Mouse (Mus musculus) midbrain, embryonic 14.5 days (tissue): ENCODE results near the gene Olfr1360. TPM values are rescaled to one million over a fixed set of nuclear protein-coding genes. Genes with fewer than 3 reads are reported as not detected.

Experiments
- ATAC-seq: fragments of 200-750 bp; cut with Nextera tagmentation; 2 replicates; pipeline ENCODE4 v1.8.0; 2017; ENCODE audit warnings: moderate number of reproducible peaks, moderate library complexity; ENCODE audit not compliant: low FRiP score, low TSS enrichment
- DNase-seq: peaks from one replicate; pipeline ENCODE4 v3.0.0-alpha.2; 2015
- H3K27ac ChIP-seq: fragments of 300-500 bp; sonication (generic); replicated peaks from 2 replicates; pipeline ENCODE4 v1.5.1; 2014; ENCODE audit warnings: mild to moderate bottlenecking, low read depth, low read length, moderate library complexity
- H3K27me3 ChIP-seq: fragments of 300-500 bp; sonication (generic); 2 replicates; pipeline ENCODE4 v1.6.1; 2014; ENCODE audit warnings: low read length, control low read depth, mixed read lengths; ENCODE audit not compliant: control insufficient read depth, insufficient read depth
- H3K36me3 ChIP-seq: fragments of 300-500 bp; sonication (generic); 2 replicates; pipeline ENCODE4 v1.6.1; 2014; ENCODE audit warnings: low read length, control low read depth; ENCODE audit not compliant: control insufficient read depth, insufficient read depth
- H3K4me1 ChIP-seq: fragments of 300-500 bp; sonication (generic); 2 replicates; pipeline ENCODE4 v1.6.1; 2014; ENCODE audit warnings: mild to moderate bottlenecking, antibody characterized with exemption, low read length, control low read depth; ENCODE audit not compliant: control insufficient read depth, insufficient read depth
- H3K4me2 ChIP-seq: fragments of 300-500 bp; sonication (generic); 2 replicates; pipeline ENCODE4 v1.6.1; 2014; ENCODE audit warnings: mild to moderate bottlenecking, low read length, moderate library complexity
- H3K4me3 ChIP-seq: fragments of 300-500 bp; sonication (generic); replicated peaks from 2 replicates; pipeline ENCODE4 v1.5.1; 2014; ENCODE audit warnings: low read depth, low read length
- H3K9ac ChIP-seq: fragments of 300-500 bp; sonication (generic); replicated peaks from 2 replicates; pipeline ENCODE4 v1.6.1; 2014; ENCODE audit warnings: mild to moderate bottlenecking, low read length, moderate library complexity
- H3K9me3 ChIP-seq: fragments of 300-500 bp; sonication (generic); 2 replicates; pipeline ENCODE4 v1.6.1; 2016; ENCODE audit warnings: low read length, control low read depth, mixed read lengths; ENCODE audit not compliant: control insufficient read depth
- WGBS: fragments of 180-500 bp; shearing (Covaris S2); extraction: QIAGEN DNeasy Blood & Tissue Kit; methylation state at CpG from one replicate; pipeline ENCODE4 v1.1.7; 2014; 5-methylcytosine and 5-hydroxymethylcytosine counted together
- microRNA-seq: library from miRNA; unstranded; fragments of <30 nt; microRNA quantifications from one replicate; pipeline ENCODE4, GENCODE M21; 2016
- polyA plus RNA-seq: library from polyadenylated mRNA; unstranded; fragments of >200 nt; fragmentation: Nextera tagmentation; extraction: Ambion mirVana; gene quantifications from 2 replicates; pipeline ENCODE4 v1.2.1, GENCODE M21; 2014

The Olfr1360 gene
- polyA plus RNA-seq, 1 experiment from 2014 or later, result not detected

GRCm38 (mm10) chr13:21706669-21707068, 29.5 kb upstream of the Olfr1360 start:
- Histone ChIP-seq H3K4me2 (no peak overlapping the region), H3K4me3 (no peak overlapping the region), H3K27ac (no peak overlapping the region), H3K27me3 (no peaks in the 10 kb centered on the region), H3K36me3 (no peaks in the 10 kb centered on the region), H3K9ac (no peak overlapping the region), H3K4me1 (peaks cover 4% of the 10 kb centered on the region; the same call in 1 of the 2 replicates), H3K9me3 (no peaks in the 10 kb centered on the region)
- 75% methylated on average over 4 of the region's 4 CpGs for WGBS
- no peak for ATAC-seq
- DNase-seq, result no peak

- Histone ChIP-seq H3K4me3 (no peak within 1 kb of the TSS), H3K9me3 (no peaks in the 10 kb centered on the region), H3K9ac (no peak within 1 kb of the TSS), H3K36me3 (no peaks in the 10 kb centered on the region), H3K27me3 (no peaks in the 10 kb centered on the region), H3K27ac (no peak within 1 kb of the TSS), H3K4me2 (no peak within 1 kb of the TSS), H3K4me1 (no peaks in the 10 kb centered on the region)
- DNase-seq (no peak), ATAC-seq (no peak)
These were observed 20.6 kb upstream of the Olfr1360 start, which contains the start of gene Olfr1359 for GRCm38 (mm10) chr13:21697811-21698210. TSS of gene Olfr1359 (plus strand) at chr13:21698111.

GRCm38 (mm10) chr13:21663286-21663685, 13.9 kb downstream of the Olfr1360 start, which contains the start of gene Olfr1361:
TSS of gene Olfr1361 (minus strand) at chr13:21663386.
- Histone ChIP-seq H3K27ac (no peak within 1 kb of the TSS), H3K4me2 (no peak within 1 kb of the TSS), H3K4me3 (no peak within 1 kb of the TSS), H3K4me1 (no peaks in the 10 kb centered on the region), H3K36me3 (no peaks in the 10 kb centered on the region), H3K9me3 (no peaks in the 10 kb centered on the region), H3K27me3 (no peaks in the 10 kb centered on the region), H3K9ac (no peak within 1 kb of the TSS)
- no peak for ATAC-seq
- no peak for DNase-seq
- WGBS, result 75% methylated on average over 2 of the region's 2 CpGs

- Histone ChIP-seq H3K4me1 (no peaks in the 10 kb centered on the region), H3K4me3 (no peak within 1 kb of the TSS), H3K27ac (no peak within 1 kb of the TSS), H3K4me2 (no peak within 1 kb of the TSS), H3K36me3 (no peaks in the 10 kb centered on the region), H3K9ac (no peak within 1 kb of the TSS), H3K9me3 (no peaks in the 10 kb centered on the region), H3K27me3 (no peaks in the 10 kb centered on the region)
- no peak for ATAC-seq
- WGBS, result 75% methylated on average over 2 of the region's 2 CpGs
- DNase-seq, result no peak
These were observed 34.8 kb downstream of the Olfr1360 start, which contains the start of gene Olfr11 for GRCm38 (mm10) chr13:21642418-21642817. TSS of gene Olfr11 (minus strand) at chr13:21642518.

Small RNA genes lying within 50 kb of the gene (microRNA-seq; reads per million reads assigned to microRNA genes)
- gene Gm44357, result not detected
- gene Gm44367, result not detected

Other genes starting within 250 kb of the Olfr1360 start
- 3.9 and 5.2 TPM in 2 replicates for gene Pgbd1, start 236.3 kb downstream of the Olfr1360 start, polyA plus RNA-seq
- 15.7 and 17.6 TPM in 2 replicates for gene Zscan26, start 223.7 kb downstream of the Olfr1360 start, polyA plus RNA-seq
- 3.2 and 5.1 TPM in 2 replicates for gene Nkapl, start 208.9 kb downstream of the Olfr1360 start, polyA plus RNA-seq
- gene Zkscan4, start 198.5 kb downstream of the Olfr1360 start, polyA plus RNA-seq, result 8.8 and 9.7 TPM in 2 replicates
- not detected in 2 replicates for gene Gm10065, start 198.0 kb downstream of the Olfr1360 start, polyA plus RNA-seq
- 0.34 and 0.54 TPM in 2 replicates for gene AK157302, start 182.2 kb downstream of the Olfr1360 start, polyA plus RNA-seq
- gene Gm11273, start 176.0 kb downstream of the Olfr1360 start, polyA plus RNA-seq, result 4.7 and 6.6 TPM in 2 replicates
- gene Zkscan8, start 146.3 kb downstream of the Olfr1360 start, polyA plus RNA-seq, result 6.1 and 10.9 TPM in 2 replicates
- gene Olfr1366, start 134.6 kb downstream of the Olfr1360 start, polyA plus RNA-seq, result 0.07 and 0.20 TPM in 2 replicates
- 0.05 and 0.13 TPM in 2 replicates for gene Olfr1535, start 117.5 kb downstream of the Olfr1360 start, polyA plus RNA-seq
- not detected in 2 replicates for gene Olfr1364, start 95.6 kb downstream of the Olfr1360 start, polyA plus RNA-seq
- not detected in 2 replicates for gene Olfr1362, start 63.4 kb downstream of the Olfr1360 start, polyA plus RNA-seq
- not detected in 2 replicates for gene Olfr11, start 34.9 kb downstream of the Olfr1360 start, polyA plus RNA-seq
- not detected in 2 replicates for gene Olfr1361, start 14.0 kb downstream of the Olfr1360 start, polyA plus RNA-seq
- not detected in 2 replicates for gene Olfr1359, start 20.7 kb upstream of the Olfr1360 start, polyA plus RNA-seq
- 1.2 TPM in 1 of 2 replicates, not detected in the other for gene Hist1h2bl, start 38.7 kb upstream of the Olfr1360 start, polyA plus RNA-seq
- 13.6 and 22.1 TPM in 2 replicates for gene Hist1h2ai, start 39.0 kb upstream of the Olfr1360 start, polyA plus RNA-seq
- 2.9 and 6.0 TPM in 2 replicates for gene Hist1h3h, start 40.3 kb upstream of the Olfr1360 start, polyA plus RNA-seq
- 1.1 and 1.4 TPM in 2 replicates for gene Hist1h2bm, start 44.6 kb upstream of the Olfr1360 start, polyA plus RNA-seq
- 0.66 TPM in 2 replicates for gene Hist1h4j, start 57.7 kb upstream of the Olfr1360 start, polyA plus RNA-seq
- gene Hist1h4k, start 73.1 kb upstream of the Olfr1360 start, polyA plus RNA-seq, result 2.3 TPM in 1 of 2 replicates, not detected in the other
- gene Hist1h2ak, start 76.4 kb upstream of the Olfr1360 start, polyA plus RNA-seq, result 2.4 and 4.4 TPM in 2 replicates
- gene Hist1h2bn, start 76.7 kb upstream of the Olfr1360 start, polyA plus RNA-seq, result 1.0 and 1.6 TPM in 2 replicates
- gene Hist1h1b, start 103.2 kb upstream of the Olfr1360 start, polyA plus RNA-seq, result 1.8 and 4.0 TPM in 2 replicates
- gene Hist1h3i, start 106.0 kb upstream of the Olfr1360 start, polyA plus RNA-seq, result 49.4 and 58.4 TPM in 2 replicates
- gene Hist1h2an, start 109.8 kb upstream of the Olfr1360 start, polyA plus RNA-seq, result 3.1 TPM in 1 of 2 replicates, not detected in the other
- not detected in 2 replicates for gene Hist1h2bp, start 110.1 kb upstream of the Olfr1360 start, polyA plus RNA-seq
- gene Hist1h2bq, start 132.8 kb upstream of the Olfr1360 start, polyA plus RNA-seq, result 4.2 and 4.5 TPM in 2 replicates
- not detected in 2 replicates for gene Hist1h2ao, start 133.1 kb upstream of the Olfr1360 start, polyA plus RNA-seq
- gene Hist1h4m, start 134.3 kb upstream of the Olfr1360 start, polyA plus RNA-seq, result not detected in 2 replicates
- 5.7 and 9.6 TPM in 2 replicates for gene Hist1h4n, start 154.8 kb upstream of the Olfr1360 start, polyA plus RNA-seq
- gene Hist1h2ap, start 156.1 kb upstream of the Olfr1360 start, polyA plus RNA-seq, result 613 and 855 TPM in 2 replicates
- gene Hist1h2br, start 156.3 kb upstream of the Olfr1360 start, polyA plus RNA-seq, result 4.0 and 4.1 TPM in 2 replicates